Mouse (Mus musculus) ES-E14 (cell line): ENCODE data around the gene 4930407I10Rik.
A peak's percentile ranks its signal among the peaks of the same experiment; 100 is the strongest.

Experiments used
- CHD2 ChIP-seq: IDR thresholded peaks from 2 replicates; pipeline ENCODE4 v1.6.1; 2014; ENCODE audit warnings: mild to moderate bottlenecking, low read depth, low read length, inconsistent platforms
- HCFC1 ChIP-seq: IDR thresholded peaks from 2 replicates; pipeline ENCODE4 v1.6.1; 2012; ENCODE audit warnings: low read length, inconsistent platforms, borderline replicate concordance; ENCODE audit not compliant: insufficient read depth
- MAFK ChIP-seq: IDR thresholded peaks from 2 replicates; pipeline ENCODE4 v1.6.1; 2014; ENCODE audit warnings: mild to moderate bottlenecking, low read depth, low read length, inconsistent platforms; ENCODE audit not compliant: insufficient read depth
- ZC3H11A ChIP-seq: IDR thresholded peaks from 2 replicates; pipeline ENCODE4 v1.6.1; 2012; ENCODE audit warnings: low read depth, mild to moderate bottlenecking, inconsistent platforms, low read length, borderline replicate concordance
- ZNF384 ChIP-seq: IDR thresholded peaks from 2 replicates; pipeline ENCODE4 v1.6.1; 2012; ENCODE audit warnings: low read depth, low read length, inconsistent platforms

DNA sequence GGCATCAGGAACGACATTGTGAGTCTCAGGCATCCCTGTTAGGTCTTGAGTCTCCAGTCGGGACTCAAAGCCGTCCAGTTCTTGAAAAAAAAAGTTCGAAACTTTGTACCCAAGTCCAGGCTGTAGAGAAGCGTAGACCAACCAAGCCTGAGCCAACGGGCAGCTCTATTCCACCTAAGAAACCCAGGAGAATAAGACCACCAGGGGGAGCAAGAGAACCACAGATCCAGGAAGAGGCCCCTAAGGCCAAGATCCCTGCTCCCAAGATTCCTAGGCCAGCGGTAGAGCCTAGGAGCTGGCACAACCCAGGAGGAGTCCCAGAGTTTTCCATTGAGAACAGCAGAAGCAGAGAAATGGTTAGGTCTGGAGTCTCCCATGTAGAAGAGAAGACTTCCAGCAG lies 6.6 kb downstream of the 4930407I10Rik start:
- no peak for TF ChIP-seq HCFC1
- no peak for TF ChIP-seq ZNF384
- TF ChIP-seq MAFK = no peak
- TF ChIP-seq CHD2 = no peak
- peak; percentile 93 for TF ChIP-seq ZC3H11A
